Mouse (Mus musculus) lung, embryonic 14.5 days (tissue): ENCODE results near the gene Hist1h2bf. TPM values are rescaled to one million over a fixed set of nuclear protein-coding genes. Genes with fewer than 3 reads are reported as not detected.
A peak's percentile ranks its signal among the peaks of the same experiment; 100 is the strongest.
"Not testable (repeated sequence)": the region's sequence is repeated elsewhere in the genome, so short reads cannot be mapped to it uniquely, and the experiment has no call there.

Experiments
- ATAC-seq: fragments of 200-750 bp; cut with Nextera tagmentation; 2 replicates; pipeline ENCODE4 v1.8.0; 2017; ENCODE audit warnings: mild to moderate bottlenecking, moderate TSS enrichment, moderate library complexity; ENCODE audit not compliant: insufficient read depth
- DNase-seq: peaks from one replicate; pipeline ENCODE4 v3.0.0-alpha.2; 2015
- H3K27ac ChIP-seq: fragments of 300-500 bp; sonication (generic); 2 replicates; pipeline ENCODE4 v1.5.1; 2014; ENCODE audit warnings: low read depth, mild to moderate bottlenecking, moderate library complexity
- H3K27me3 ChIP-seq: fragments of 300-500 bp; sonication (generic); 2 replicates; pipeline ENCODE4 v1.6.1; 2014; ENCODE audit warnings: low read length, control low read depth; ENCODE audit not compliant: insufficient read depth
- H3K36me3 ChIP-seq: fragments of 300-500 bp; sonication (generic); 2 replicates; pipeline ENCODE4 v1.6.1; 2014; ENCODE audit warnings: control low read depth; ENCODE audit not compliant: insufficient read depth
- H3K4me1 ChIP-seq: fragments of 300-500 bp; sonication (generic); 2 replicates; pipeline ENCODE4 v1.6.1; 2014; ENCODE audit warnings: antibody characterized with exemption, control low read depth; ENCODE audit not compliant: insufficient read depth
- H3K4me2 ChIP-seq: fragments of 300-500 bp; sonication (generic); 2 replicates; pipeline ENCODE4 v1.6.1; 2014; ENCODE audit warnings: mild to moderate bottlenecking
- H3K4me3 ChIP-seq: fragments of 300-500 bp; sonication (generic); 2 replicates; pipeline ENCODE4 v1.5.1; 2014; ENCODE audit warnings: low read depth, low read length
- H3K9ac ChIP-seq: fragments of 300-500 bp; sonication (generic); 2 replicates; pipeline ENCODE4 v1.6.1; 2014
- H3K9me3 ChIP-seq: fragments of 300-500 bp; sonication (generic); 2 replicates; pipeline ENCODE4 v1.6.1; 2016; ENCODE audit warnings: low read depth, low read length, control low read depth
- CTCF ChIP-seq: IDR thresholded peaks from 2 replicates; pipeline ENCODE4 v1.5.1; 2016; ENCODE audit warnings: antibody characterized with exemption, low read depth
- WGBS: fragments of 180-500 bp; shearing (Covaris S2); extraction: QIAGEN DNeasy Blood & Tissue Kit; methylation state at CpG from one replicate; pipeline ENCODE4 v1.1.7; 2014; 5-methylcytosine and 5-hydroxymethylcytosine counted together
- polyA plus RNA-seq: library from polyadenylated mRNA; unstranded; fragments of >200 nt; fragmentation: Nextera tagmentation; extraction: Ambion mirVana; gene quantifications from 2 replicates; pipeline ENCODE4 v1.2.1, GENCODE M21; 2014

Gene Hist1h2bf
- polyA plus RNA-seq, 1 experiment from 2014 or later = 12.2 TPM

DNA sequence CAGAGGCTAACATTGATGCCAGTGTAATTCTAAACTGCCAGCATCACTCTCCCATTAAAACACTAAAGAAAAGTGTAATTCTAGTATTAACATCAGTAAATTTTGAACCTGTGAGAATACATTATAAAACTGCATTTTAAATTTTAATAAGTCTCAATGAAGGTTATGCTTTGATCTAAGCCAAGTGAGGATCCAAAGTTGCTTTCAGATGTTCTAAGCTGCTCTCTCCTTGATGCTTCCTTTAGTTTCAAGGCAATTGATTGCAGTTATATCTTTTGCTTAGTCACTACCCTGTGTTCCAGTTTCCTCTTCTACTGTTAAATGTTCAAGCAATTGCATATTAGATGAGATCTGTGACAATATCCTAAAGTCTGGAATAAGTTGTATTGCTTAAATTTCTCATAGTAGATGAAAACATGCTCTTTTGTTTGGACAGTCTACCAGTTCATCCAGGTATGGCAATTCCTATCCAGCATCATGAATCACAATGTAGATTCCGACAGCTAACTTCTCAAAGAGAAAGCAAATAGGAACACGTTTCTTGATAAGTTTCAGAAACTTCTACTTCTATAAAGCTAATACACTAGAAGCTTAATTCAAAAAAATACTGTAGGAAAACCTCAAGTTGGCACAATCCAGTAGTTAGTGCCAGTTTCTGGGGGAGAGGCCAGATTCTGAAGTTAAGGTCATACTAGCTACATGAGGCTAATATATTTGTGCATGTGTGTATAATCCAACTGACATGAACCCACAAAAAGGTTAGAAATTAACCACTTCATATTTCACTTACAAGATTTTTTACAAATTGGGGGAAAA lies 1.6 kb downstream of the Hist1h2bf start:
- Histone ChIP-seq H3K9me3 (no peaks in the 10 kb centered on the region), H3K4me1 (0 out of 2 replicates have a peak, but pooled peaks cover 3% of the 10 kb centered on the region), H3K9ac (peak overlapping the region; percentile 82), H3K27ac (peak overlapping the region; percentile 99), H3K4me2 (peak overlapping the region; percentile 87), H3K36me3 (no peaks in the 10 kb centered on the region), H3K4me3 (peak overlapping the region; percentile 45), H3K27me3 (no peaks in the 10 kb centered on the region)
- ATAC-seq (no peak), DNase-seq (peak; percentile 65)
- TF ChIP-seq CTCF = no peak
- WGBS = 13% methylated on average over 2 of the region's 2 CpGs

DNA sequence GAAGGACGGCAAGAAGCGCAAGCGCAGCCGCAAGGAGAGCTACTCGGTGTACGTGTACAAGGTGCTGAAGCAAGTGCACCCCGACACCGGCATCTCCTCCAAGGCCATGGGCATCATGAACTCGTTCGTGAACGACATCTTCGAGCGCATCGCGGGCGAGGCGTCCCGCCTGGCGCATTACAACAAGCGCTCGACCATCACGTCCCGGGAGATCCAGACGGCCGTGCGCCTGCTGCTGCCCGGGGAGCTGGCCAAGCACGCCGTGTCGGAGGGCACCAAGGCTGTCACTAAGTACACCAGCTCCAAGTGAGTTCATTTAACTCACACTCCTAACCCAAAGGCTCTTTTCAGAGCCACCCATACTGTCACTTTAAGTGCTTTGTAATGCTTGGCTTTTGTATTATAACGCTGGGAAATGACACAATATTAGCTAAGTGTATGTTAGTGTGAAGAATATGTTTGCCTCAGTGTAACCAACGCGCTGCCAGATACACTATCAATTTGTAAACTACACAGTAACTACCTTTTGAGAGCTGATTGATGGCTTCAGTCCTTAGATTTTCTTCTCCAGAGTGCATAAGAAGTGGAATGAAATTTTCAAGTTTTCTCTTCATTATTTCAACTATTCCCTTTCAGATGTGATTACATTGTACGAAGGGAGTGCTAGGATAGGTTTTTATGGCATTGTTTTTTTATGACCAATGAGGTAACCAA lies 2.3 kb downstream of the Hist1h2bf start:
- 0% methylated on average over 10 of the region's 34 CpGs for WGBS
- peak overlapping the region; percentile 82 for H3K9ac ChIP-seq
- peak overlapping the region; percentile 87 for H3K4me2 ChIP-seq
- DNase-seq = peak; percentile 75
- peak overlapping the region; percentile 99 for H3K27ac ChIP-seq
- ATAC-seq, H3K4me1 ChIP-seq, H3K36me3 ChIP-seq, H3K9me3 ChIP-seq, H3K27me3 ChIP-seq: not testable (repeated sequence)
- peak overlapping the region; percentile 45 for H3K4me3 ChIP-seq

DNA sequence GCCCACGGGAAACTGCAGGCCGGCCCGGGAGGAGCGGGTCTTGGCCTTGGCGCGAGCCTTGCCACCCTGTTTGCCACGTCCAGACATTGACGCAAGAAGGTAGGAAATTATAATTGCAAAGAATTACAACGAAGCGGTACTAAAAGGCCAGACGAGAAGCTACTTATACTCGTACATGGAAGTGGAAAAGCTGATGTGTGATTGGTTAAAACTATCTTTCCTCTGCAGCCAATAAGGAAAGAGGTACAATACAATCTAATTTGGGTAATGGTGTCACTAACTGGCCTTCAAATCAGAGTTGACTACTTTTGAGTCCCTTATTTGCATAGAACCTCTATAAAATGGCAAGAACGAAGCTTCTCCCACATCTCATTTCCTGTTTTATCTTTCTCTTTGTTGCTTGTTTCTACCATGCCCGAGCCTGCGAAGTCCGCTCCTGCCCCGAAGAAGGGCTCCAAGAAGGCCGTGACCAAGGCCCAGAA lies 2.9 kb downstream of the Hist1h2bf start, which contains the start of the genes Hist1h2ae and Hist1h2bg:
TSS of gene Hist1h2ae (minus strand) at position 199 of the 482 bp plus-strand sequence.
TSS of gene Hist1h2bg (plus strand) at position 375 of the 482 bp plus-strand sequence.
- H3K27me3 ChIP-seq = no peaks in the 10 kb centered on the region
- H3K4me2 ChIP-seq = peak within 1 kb of the TSS; percentile 87
- ATAC-seq = peak; percentile 89
- peak within 1 kb of the TSS; percentile 99 for H3K27ac ChIP-seq
- 0% methylated on average over 18 of the region's 18 CpGs for WGBS
- no peaks in the 10 kb centered on the region for H3K36me3 ChIP-seq
- H3K4me3 ChIP-seq = peak within 1 kb of the TSS; percentile 45
- TF ChIP-seq CTCF = no peak
- DNase-seq = peak; percentile 94
- no peaks in the 10 kb centered on the region for H3K9me3 ChIP-seq
- no peaks in the 10 kb centered on the region for H3K4me1 ChIP-seq
- peak within 1 kb of the TSS; percentile 82 for H3K9ac ChIP-seq

DNA sequence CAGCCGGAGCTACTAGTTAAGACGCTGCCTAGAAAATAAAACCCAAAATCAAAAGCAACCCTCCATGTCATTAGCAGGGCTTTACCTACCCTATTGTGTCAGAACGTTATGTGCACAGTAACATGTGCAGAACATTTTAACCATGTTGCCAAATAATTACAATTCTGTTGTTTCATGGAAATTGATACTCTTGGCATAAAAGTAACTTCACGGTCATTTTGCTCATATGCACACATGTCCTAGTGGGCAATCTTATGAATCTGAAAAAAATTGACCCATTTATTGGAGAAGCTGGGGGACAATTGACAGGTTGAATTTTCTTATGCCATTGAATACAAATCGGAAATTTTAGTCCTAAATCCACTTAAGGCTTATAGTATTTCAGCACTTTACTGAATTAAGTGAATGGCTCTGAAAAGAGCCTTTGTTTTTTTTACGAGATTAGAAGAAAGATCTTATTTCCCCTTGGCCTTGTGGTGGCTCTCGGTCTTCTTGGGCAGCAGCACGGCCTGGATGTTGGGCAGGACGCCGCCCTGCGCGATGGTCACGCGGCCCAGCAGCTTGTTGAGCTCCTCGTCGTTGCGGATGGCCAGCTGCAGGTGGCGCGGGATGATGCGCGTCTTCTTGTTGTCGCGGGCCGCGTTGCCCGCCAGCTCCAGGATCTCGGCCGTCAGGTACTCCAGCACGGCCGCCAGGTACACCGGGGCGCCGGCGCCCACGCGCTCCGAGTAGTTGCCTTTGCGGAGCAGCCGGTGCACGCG lies 3.6 kb downstream of the Hist1h2bf start:
- ATAC-seq, H3K4me1 ChIP-seq, H3K36me3 ChIP-seq, H3K9me3 ChIP-seq, H3K27me3 ChIP-seq: not testable (repeated sequence)
- peak overlapping the region; percentile 55 for H3K9ac ChIP-seq
- 2% methylated on average over 21 of the region's 41 CpGs for WGBS
- peak; percentile 64 for DNase-seq
- peak overlapping the region; percentile 99 for H3K27ac ChIP-seq
- H3K4me3 ChIP-seq = peak overlapping the region; percentile 45
- H3K4me2 ChIP-seq = peak overlapping the region; percentile 87

DNA sequence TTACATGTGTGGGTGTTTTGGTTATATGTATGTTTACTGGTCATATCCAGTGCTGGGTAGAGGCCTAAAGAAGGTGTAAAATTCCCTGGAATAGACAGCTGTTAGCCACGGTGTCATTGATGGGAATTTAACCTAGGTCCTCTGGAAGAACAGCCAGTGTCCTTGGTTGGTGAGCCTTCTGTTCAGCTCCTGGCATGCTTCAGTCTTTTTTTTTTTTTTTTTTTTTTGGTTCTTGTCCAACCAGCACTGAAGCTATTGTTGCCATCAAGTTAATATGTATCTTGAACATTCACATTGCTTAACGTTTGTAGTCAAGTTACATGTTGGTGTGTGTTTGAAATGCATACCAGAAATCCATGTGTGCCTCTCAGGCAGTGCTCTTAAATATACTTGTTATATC lies 9.5 kb downstream of the Hist1h2bf start:
- Histone ChIP-seq H3K9ac (no peak overlapping the region), H3K9me3 (no peaks in the 10 kb centered on the region), H3K36me3 (no peaks in the 10 kb centered on the region), H3K4me3 (no peak overlapping the region), H3K27me3 (no peaks in the 10 kb centered on the region), H3K27ac (peak overlapping the region; percentile 97), H3K4me1 (no peaks in the 10 kb centered on the region), H3K4me2 (no peak overlapping the region)
- no peak for DNase-seq
- WGBS = 84% methylated on average over 2 of the region's 2 CpGs
- no peak for ATAC-seq
- no peak for TF ChIP-seq CTCF

DNA sequence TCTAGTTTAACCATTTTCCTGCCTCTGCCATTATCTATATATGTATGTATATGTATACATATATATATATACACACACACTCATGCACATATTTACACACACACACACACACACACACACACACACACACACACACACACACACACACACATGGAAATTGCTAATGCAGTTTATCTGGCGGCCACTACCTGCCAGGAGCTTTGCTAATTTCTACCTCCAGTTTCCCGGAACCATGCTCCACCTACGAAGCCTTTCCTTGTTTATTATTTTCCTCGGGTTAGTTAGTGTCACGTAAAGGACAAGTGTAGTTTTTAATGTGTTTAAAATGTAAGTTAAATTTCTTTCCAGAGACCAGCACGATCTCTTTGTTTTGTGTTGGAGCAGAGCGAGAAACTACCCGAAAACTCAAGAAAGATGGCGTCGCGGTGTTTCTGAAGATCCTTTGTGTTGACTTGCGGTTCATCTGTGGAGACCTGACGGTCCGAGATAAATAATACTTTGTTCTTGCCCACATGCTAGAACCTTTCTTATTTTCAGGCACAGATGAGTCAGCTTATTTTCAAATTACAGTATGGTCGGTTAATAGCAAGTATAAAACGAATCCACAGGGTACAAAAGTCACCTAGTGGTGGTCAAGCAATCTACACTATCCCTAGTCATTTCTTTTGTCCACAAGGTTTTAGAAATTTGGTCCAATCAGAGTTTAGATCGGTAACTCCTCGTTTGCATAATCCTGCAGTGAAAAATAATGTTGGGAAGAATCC lies 11.1 kb downstream of the Hist1h2bf start:
- Histone ChIP-seq H3K9me3 (no peaks in the 10 kb centered on the region), H3K27ac (peak overlapping the region; percentile 97), H3K4me3 (peak overlapping the region; percentile 37), H3K36me3 (no peaks in the 10 kb centered on the region), H3K4me2 (peak overlapping the region; percentile 72), H3K4me1 (no peaks in the 10 kb centered on the region), H3K9ac (peak overlapping the region; percentile 42), H3K27me3 (no peaks in the 10 kb centered on the region)
- 2% methylated on average over 18 of the region's 18 CpGs for WGBS
- DNase-seq (peak; percentile 89), ATAC-seq (peak; percentile 60)
- TF ChIP-seq CTCF = peak; percentile 63

DNA sequence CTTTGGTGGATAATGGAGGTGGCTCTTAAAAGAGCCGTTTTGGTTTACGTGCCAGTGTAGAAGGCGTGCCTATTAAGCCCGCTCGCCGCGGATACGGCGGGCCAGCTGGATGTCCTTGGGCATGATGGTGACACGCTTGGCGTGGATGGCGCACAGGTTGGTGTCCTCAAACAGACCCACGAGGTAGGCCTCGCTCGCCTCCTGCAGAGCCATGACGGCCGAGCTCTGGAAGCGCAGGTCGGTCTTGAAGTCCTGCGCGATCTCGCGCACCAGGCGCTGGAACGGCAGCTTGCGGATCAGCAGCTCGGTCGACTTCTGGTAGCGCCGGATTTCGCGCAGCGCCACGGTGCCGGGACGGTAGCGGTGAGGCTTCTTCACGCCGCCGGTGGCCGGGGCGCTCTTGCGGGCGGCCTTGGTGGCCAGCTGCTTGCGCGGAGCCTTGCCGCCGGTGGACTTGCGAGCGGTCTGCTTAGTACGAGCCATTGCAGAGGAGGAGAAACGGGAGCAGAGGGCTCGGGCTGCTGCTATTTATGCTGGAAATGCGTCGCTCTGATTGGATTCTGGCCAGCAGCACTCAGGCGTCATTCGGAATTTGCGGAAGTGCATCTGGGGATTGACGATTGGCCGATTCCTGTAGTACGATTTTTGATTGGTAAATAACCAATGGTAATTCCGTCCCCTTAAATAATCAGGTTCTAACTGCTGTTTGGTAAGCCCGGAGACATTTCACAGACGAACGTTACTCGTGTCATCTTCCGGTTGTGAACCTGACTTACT lies 11.9 kb downstream of the Hist1h2bf start, which contains the start of gene Hist1h3e:
TSS of gene Hist1h3e (minus strand) at position 487 of the 777 bp plus-strand sequence.
- Histone ChIP-seq H3K4me2 (peak within 1 kb of the TSS; percentile 72), H3K9ac (peak within 1 kb of the TSS; percentile 43), H3K4me3 (peak within 1 kb of the TSS; percentile 37), H3K27ac (peak within 1 kb of the TSS; percentile 97)
- WGBS = under 1% methylated on average over 38 of the region's 67 CpGs
- ATAC-seq (peak; percentile 93), DNase-seq (peak; percentile 99)
- not testable (repeated sequence) for H3K27me3 ChIP-seq, H3K36me3 ChIP-seq, H3K9me3 ChIP-seq, H3K4me1 ChIP-seq

DNA sequence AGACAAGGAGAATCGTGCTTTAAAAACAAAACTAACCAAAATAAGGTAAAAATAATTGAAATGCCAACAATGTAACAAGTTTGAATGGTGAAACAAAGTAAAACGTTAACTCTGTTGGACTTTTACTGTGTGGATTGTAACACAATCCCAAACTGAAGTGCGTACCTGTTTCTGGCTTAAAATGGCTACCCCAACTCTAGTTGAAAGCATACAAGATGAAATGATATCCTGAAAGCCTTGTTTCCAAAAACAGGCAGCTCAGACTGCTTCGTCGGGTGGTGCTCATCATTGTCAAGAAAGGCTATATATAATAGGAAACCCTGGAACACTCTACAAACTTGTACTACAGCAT lies 12.5 kb downstream of the Hist1h2bf start:
- WGBS = 0% methylated on average over 2 of the region's 5 CpGs
- H3K4me1 ChIP-seq, H3K9me3 ChIP-seq, DNase-seq, H3K36me3 ChIP-seq, H3K27me3 ChIP-seq, ATAC-seq: not testable (repeated sequence)
- peak overlapping the region; percentile 43; the same call in 1 of the 2 replicates for H3K9ac ChIP-seq
- peak overlapping the region; percentile 72 for H3K4me2 ChIP-seq
- peak overlapping the region; percentile 97 for H3K27ac ChIP-seq
- peak overlapping the region; percentile 37 for H3K4me3 ChIP-seq
